Mouse (Mus musculus): ENCODE results near the gene Capn15.

DNA sequence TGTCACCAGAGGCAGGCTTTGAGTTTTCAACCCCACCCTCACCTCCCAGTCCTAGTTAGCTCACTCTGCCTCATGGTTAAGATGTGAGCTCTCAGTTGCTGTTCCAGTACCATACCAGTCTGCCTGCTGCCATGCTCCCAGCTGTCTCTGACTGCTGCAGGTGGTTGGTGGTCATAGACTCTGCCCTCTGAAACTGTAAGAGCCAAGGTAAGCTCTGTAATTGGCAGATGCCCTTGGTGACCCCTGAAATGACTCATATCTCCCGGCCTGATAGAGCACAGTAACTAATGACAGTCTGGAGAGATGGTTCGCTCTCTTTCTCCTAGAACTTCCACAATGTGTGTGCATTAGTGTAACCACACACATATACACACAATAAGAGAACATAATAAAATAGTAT is 18.3 kb upstream of the Capn15 start:
- TF ChIP-seq CTCF (IDR thresholded peaks at IDR 0.05; ENCODE audit: low read depth) (no peak), EP300 (IDR thresholded peaks at IDR 0.05; ENCODE audit: low read depth) (no peak)
